Mouse (Mus musculus): ENCODE measurements at regions not wholly inside any gene's neighbourhood (a gene's known extent, or its start where the extent isn't known, plus 50 kb on each side); places are given as distances from the start of the nearest gene placed in this dataset.

DNA sequence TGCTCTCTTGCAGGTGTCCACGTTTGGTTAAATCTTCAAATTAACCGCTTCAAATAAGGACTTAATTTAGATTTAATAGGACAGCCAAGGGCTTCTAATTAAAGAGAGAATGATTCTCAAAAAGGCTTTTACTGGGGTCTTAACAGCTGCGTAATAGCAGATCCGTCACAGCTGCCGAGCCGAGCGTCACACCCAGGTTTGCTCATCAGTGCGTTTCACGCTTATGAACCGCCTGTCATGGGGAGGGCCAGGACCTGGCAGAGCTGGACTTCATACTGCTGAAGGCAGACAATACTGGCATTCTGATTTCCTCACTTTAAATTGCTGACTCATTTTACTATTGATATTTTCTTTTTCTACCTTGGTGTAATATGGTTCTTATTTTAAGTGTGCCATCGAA is 221.2 kb downstream of the Irx2 start:
- Histone ChIP-seq H3K27ac (ENCODE audit: insufficient read depth, low read depth, low read length) (no peak overlapping the region), H3K4me1 (ENCODE audit: control insufficient read depth, insufficient read depth, low read length) (no peaks in the 10 kb centered on the region), H3K4me3 (ENCODE audit: insufficient read depth, low read depth, low read length) (no peak overlapping the region), H3K36me3 (ENCODE audit: control insufficient read depth, insufficient read depth, low read length) (no peaks in the 10 kb centered on the region), H3K27me3 (replicated peaks; ENCODE audit: control insufficient read depth, insufficient read depth, low read length) (no peaks in the 10 kb centered on the region)
- WGBS: 52% methylated on average over 11 of the region's 11 CpGs
- no peak for DNase-seq
- TF ChIP-seq CTCF (conservative IDR thresholded peaks at IDR 0.05; ENCODE audit: insufficient read depth, insufficient read length, low read depth, low read length) (no peak), POLR2A (IDR thresholded peaks at IDR 0.05; ENCODE audit: low read depth, low read length) (no peak)

DNA sequence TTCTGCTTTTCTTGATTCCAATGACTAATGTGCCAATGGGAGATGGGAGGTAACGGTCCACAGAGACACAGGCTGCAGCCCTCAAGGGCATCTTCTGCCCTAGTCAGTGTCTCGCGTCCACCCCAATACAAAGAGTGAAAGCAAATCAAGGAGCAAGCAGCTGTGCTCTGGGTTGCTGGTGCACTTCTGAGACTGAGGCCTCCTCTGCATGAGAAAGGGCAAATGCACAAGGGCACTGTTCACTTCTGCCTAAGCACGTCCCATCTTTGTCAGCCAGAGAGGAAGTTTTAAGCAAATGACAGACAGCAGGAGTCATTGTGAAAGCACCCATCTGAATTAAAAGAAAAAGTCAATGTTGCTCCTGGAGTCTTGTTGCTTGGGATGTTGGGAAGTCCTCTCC is 224.3 kb downstream of the Irx2 start:
- DNase-seq: no peak
- no peak overlapping the region for H3K4me3 ChIP-seq (ENCODE audit: insufficient read depth, low read depth, low read length)
- TF ChIP-seq POLR2A (IDR thresholded peaks at IDR 0.05; ENCODE audit: low read depth, low read length) (no peak), CTCF (conservative IDR thresholded peaks at IDR 0.05; ENCODE audit: insufficient read depth, insufficient read length, low read depth, low read length) (no peak)
- H3K36me3 ChIP-seq (ENCODE audit: control insufficient read depth, insufficient read depth, low read length): no peaks in the 10 kb centered on the region
- no peaks in the 10 kb centered on the region for H3K27me3 ChIP-seq (replicated peaks; ENCODE audit: control insufficient read depth, insufficient read depth, low read length)
- H3K27ac ChIP-seq (ENCODE audit: insufficient read depth, low read depth, low read length): no peak overlapping the region
- WGBS: 67% methylated on average over 4 of the region's 4 CpGs
- H3K4me1 ChIP-seq (ENCODE audit: control insufficient read depth, insufficient read depth, low read length): no peaks in the 10 kb centered on the region

DNA sequence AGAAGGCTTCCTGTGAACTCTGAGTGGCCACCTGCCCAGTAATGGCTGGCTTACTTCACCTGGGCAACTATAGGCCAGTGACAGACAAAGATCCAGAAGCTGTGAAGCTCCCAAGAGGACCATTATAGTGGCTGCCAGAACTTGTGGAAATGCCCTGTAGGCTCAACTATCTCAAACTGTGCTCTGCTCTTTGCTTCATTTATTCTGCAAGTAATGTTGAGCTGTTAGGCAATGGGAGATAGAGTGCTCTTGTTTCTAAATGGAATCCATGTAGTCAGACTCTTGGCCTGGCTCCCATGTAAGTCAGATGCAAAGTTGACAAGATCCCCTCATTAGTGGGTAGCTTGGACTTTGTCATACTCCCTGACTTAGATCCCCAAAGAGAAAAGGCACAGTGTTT is 247.3 kb downstream of the Irx2 start:
- Histone ChIP-seq H3K4me3 (ENCODE audit: insufficient read depth, low read depth, low read length) (no peak overlapping the region), H3K36me3 (ENCODE audit: control insufficient read depth, insufficient read depth, low read length) (no peaks in the 10 kb centered on the region), H3K27ac (ENCODE audit: insufficient read depth, low read depth, low read length) (no peak overlapping the region), H3K4me1 (ENCODE audit: control insufficient read depth, insufficient read depth, low read length) (no peaks in the 10 kb centered on the region), H3K27me3 (replicated peaks; ENCODE audit: control insufficient read depth, insufficient read depth, low read length) (no peaks in the 10 kb centered on the region)
- TF ChIP-seq CTCF (conservative IDR thresholded peaks at IDR 0.05; ENCODE audit: insufficient read depth, insufficient read length, low read depth, low read length) (no peak), POLR2A (IDR thresholded peaks at IDR 0.05; ENCODE audit: low read depth, low read length) (no peak)
- DNase-seq: no peak

DNA sequence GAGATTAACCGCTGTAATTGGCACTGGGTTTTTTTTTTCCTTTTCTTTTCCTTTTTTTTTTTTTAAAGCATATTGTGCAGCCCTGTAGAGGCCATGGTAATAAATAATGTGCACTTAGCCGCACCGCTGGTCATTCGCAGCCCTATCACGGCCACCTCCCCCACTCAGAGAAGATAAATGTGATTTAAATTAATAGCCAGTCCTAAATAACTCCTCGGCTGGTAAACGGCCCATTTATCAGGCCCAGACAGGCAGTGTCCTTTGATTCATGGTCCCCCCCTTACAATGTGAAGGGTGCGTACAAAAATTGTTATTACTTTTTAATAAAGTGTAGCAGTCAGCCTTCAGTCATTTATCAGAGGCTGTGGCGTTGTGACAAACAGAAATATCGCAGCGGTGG is 266.4 kb downstream of the Irx2 start:
- no peak for TF ChIP-seq CTCF (conservative IDR thresholded peaks at IDR 0.05; ENCODE audit: insufficient read depth, insufficient read length, low read depth, low read length)
- TF ChIP-seq POLR2A (IDR thresholded peaks at IDR 0.05; ENCODE audit: low read depth, low read length): no peak
- Histone ChIP-seq H3K4me1 (ENCODE audit: control insufficient read depth, insufficient read depth, low read length) (no peaks in the 10 kb centered on the region), H3K27ac (ENCODE audit: insufficient read depth, low read depth, low read length) (no peak overlapping the region), H3K27me3 (replicated peaks; ENCODE audit: control insufficient read depth, insufficient read depth, low read length) (no peaks in the 10 kb centered on the region), H3K4me3 (ENCODE audit: insufficient read depth, low read depth, low read length) (no peak overlapping the region), H3K36me3 (ENCODE audit: control insufficient read depth, insufficient read depth, low read length) (no peaks in the 10 kb centered on the region)
- 23% methylated on average over 11 of the region's 11 CpGs for WGBS
- no peak for DNase-seq

DNA sequence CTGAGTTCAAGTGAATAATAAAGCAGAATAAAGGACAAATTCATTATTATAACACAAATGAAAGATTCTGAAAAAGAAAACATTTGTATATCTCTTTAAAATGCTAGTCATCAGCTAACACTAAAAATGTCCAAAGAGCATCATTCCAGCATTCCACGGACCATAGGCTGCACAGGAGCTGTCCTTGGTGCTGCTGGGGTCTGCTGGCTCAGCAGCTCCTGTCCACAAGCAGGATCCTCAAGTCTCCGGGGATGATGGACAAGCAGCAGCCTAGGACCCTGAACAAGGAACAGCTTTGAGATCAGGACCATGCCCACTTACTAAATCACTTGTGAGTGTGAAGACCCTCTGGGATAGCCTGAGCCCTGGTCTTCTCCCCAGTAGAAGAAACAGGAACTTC is 274.0 kb downstream of the Irx2 start:
- no peaks in the 10 kb centered on the region for H3K36me3 ChIP-seq (ENCODE audit: control insufficient read depth, insufficient read depth, low read length)

DNA sequence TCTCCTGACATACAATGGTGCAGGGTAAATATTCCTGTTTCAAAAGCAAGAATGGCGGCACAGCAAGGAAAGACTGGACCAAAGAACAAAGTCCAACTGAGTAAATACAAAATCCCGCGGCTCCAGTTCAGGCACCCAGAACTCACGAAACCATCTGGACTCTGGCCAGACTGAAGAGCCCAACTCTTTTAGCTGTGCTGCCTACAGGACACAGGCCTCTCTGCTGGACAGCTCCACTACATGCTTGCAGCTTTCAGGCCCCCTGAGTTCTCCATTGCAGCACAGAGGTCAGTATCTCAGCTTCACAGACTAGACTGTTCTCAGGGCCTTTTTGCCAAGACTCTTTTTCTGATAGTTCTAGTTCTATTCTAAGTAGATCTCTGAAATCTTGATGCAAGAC is 290.3 kb downstream of the Irx2 start:
- WGBS: 55% methylated on average over 4 of the region's 4 CpGs
- Histone ChIP-seq H3K36me3 (ENCODE audit: control insufficient read depth, insufficient read depth, low read length) (no peaks in the 10 kb centered on the region), H3K4me1 (ENCODE audit: control insufficient read depth, insufficient read depth, low read length) (no peaks in the 10 kb centered on the region), H3K4me3 (ENCODE audit: insufficient read depth, low read depth, low read length) (no peak overlapping the region), H3K27me3 (replicated peaks; ENCODE audit: control insufficient read depth, insufficient read depth, low read length) (no peaks in the 10 kb centered on the region), H3K27ac (ENCODE audit: insufficient read depth, low read depth, low read length) (no peak overlapping the region)
- TF ChIP-seq POLR2A (IDR thresholded peaks at IDR 0.05; ENCODE audit: low read depth, low read length): no peak
- TF ChIP-seq CTCF (conservative IDR thresholded peaks at IDR 0.05; ENCODE audit: insufficient read depth, insufficient read length, low read depth, low read length): no peak
- DNase-seq: peak; percentile 46

More for the DNA sequence above, 274.0 kb downstream of the Irx2 start:
- no peak for TF ChIP-seq CTCF (conservative IDR thresholded peaks at IDR 0.05; ENCODE audit: insufficient read depth, insufficient read length, low read depth, low read length)
- 19% methylated on average over 2 of the region's 2 CpGs for WGBS
- no peaks in the 10 kb centered on the region for H3K27me3 ChIP-seq (replicated peaks; ENCODE audit: control insufficient read depth, insufficient read depth, low read length)
- no peaks in the 10 kb centered on the region for H3K4me1 ChIP-seq (ENCODE audit: control insufficient read depth, insufficient read depth, low read length)
- H3K4me3 ChIP-seq (ENCODE audit: insufficient read depth, low read depth, low read length): no peak overlapping the region
- peak; percentile 1 for DNase-seq
- no peak overlapping the region for H3K27ac ChIP-seq (ENCODE audit: insufficient read depth, low read depth, low read length)

DNA sequence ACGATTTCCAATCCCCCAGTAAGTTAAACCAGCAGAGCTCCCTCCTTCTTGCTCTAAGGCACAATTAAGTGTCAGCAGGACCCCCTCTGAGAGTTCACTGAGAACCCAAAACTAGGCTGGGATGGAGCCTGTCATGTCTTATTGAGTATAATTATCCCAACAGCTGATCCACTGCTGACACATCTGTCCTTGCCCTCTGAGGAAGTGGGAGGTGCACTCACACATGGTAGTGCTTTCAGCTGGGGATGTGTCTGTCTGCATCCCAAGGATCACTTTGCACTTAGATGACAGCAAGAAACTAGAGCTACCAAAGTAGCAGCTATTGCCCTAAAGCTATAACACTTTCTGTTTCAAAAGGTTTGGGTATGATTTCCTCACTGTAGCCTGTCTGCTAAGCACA is 291.7 kb downstream of the Irx2 start:
- TF ChIP-seq CTCF (conservative IDR thresholded peaks at IDR 0.05; ENCODE audit: insufficient read depth, insufficient read length, low read depth, low read length) (no peak), POLR2A (IDR thresholded peaks at IDR 0.05; ENCODE audit: low read depth, low read length) (no peak)
- no peaks in the 10 kb centered on the region for H3K27me3 ChIP-seq (replicated peaks; ENCODE audit: control insufficient read depth, insufficient read depth, low read length)
- 0% methylated on average over 1 of the region's 1 CpGs for WGBS
- no peak for DNase-seq
- no peaks in the 10 kb centered on the region for H3K36me3 ChIP-seq (ENCODE audit: control insufficient read depth, insufficient read depth, low read length)
- no peaks in the 10 kb centered on the region for H3K4me1 ChIP-seq (ENCODE audit: control insufficient read depth, insufficient read depth, low read length)
- H3K4me3 ChIP-seq (ENCODE audit: insufficient read depth, low read depth, low read length): no peak overlapping the region
- H3K27ac ChIP-seq (ENCODE audit: insufficient read depth, low read depth, low read length): no peak overlapping the region

DNA sequence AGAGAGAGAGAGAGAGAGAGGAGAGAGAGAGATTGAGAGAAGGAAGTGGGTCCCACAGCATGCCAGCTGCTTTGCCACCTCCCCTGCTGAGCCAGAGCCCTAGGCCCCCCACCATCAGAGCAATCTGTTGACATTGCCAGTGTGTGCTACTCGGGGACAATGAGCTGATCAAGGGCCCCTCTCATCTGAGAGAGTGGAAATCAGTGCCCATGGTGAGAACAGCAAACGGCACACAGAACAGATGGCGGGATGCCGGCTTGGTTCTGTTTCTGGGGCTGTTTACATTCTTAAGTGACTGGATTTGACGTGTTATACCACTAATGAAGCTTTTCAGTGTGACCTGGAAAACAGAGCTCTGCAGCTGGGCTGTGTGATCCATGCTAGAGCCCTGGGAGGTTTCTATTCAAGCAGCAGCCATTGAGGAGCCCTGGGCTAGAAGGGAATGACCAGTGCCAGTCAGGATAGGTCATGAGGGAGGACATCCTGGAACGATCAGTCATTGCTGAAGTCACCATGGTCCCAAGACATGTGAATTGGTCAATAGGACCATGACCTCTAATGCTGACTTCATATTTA is 296.0 kb downstream of the Irx2 start:
- Histone ChIP-seq H3K36me3 (ENCODE audit: control insufficient read depth, insufficient read depth, low read length) (no peaks in the 10 kb centered on the region), H3K27me3 (replicated peaks; ENCODE audit: control insufficient read depth, insufficient read depth, low read length) (no peaks in the 10 kb centered on the region), H3K27ac (ENCODE audit: insufficient read depth, low read depth, low read length) (no peak overlapping the region), H3K4me1 (ENCODE audit: control insufficient read depth, insufficient read depth, low read length) (no peaks in the 10 kb centered on the region), H3K4me3 (ENCODE audit: insufficient read depth, low read depth, low read length) (no peak overlapping the region)
- DNase-seq: no peak
- no peak for TF ChIP-seq POLR2A (IDR thresholded peaks at IDR 0.05; ENCODE audit: low read depth, low read length)
- TF ChIP-seq CTCF (conservative IDR thresholded peaks at IDR 0.05; ENCODE audit: insufficient read depth, insufficient read length, low read depth, low read length): no peak
- WGBS: 28% methylated on average over 6 of the region's 6 CpGs
